Mouse (Mus musculus) C2C12 (cell line): ENCODE measurements around the gene Myef2. TPM values are rescaled to one million over a fixed set of nuclear protein-coding genes. Genes with fewer than 3 reads are reported as not detected.

Experiments
- H3K27me3 ChIP-seq: one replicate; pipeline ENCODE4 v1.6.1; 2011; ENCODE audit not compliant: control insufficient read depth, insufficient read depth, insufficient read length
- H3K36me3 ChIP-seq: one replicate; pipeline ENCODE4 v1.6.1; 2011; ENCODE audit not compliant: control insufficient read depth, insufficient read depth
- H3K4me3 ChIP-seq: one replicate; pipeline ENCODE4 v1.5.1; 2011; ENCODE audit warnings: mild to moderate bottlenecking, control low read depth; ENCODE audit not compliant: poor library complexity, insufficient read depth, severe bottlenecking
- H3K79me2 ChIP-seq: one replicate; pipeline ENCODE4 v1.6.1; 2011; ENCODE audit not compliant: control insufficient read depth, insufficient read depth
- H3K79me3 ChIP-seq: one replicate; pipeline ENCODE4 v1.6.1; 2011; ENCODE audit warnings: low read depth, control low read depth
- H3ac ChIP-seq: one replicate; pipeline ENCODE3; 2011; ENCODE audit warnings: low read depth; ENCODE audit not compliant: control insufficient read depth, insufficient read length
- CEBPB ChIP-seq: IDR thresholded peaks from one replicate; pipeline ENCODE4 v1.6.1; 2011; ENCODE audit warnings: low read depth, mild to moderate bottlenecking, control low read depth, moderate library complexity
- CTCF ChIP-seq: IDR thresholded peaks from one replicate; pipeline ENCODE4 v1.5.1; 2011; ENCODE audit not compliant: control insufficient read depth, insufficient read depth, insufficient read length
- FOSL1 ChIP-seq: IDR thresholded peaks from one replicate; pipeline ENCODE4 v1.8.0; 2011; ENCODE audit warnings: mild to moderate bottlenecking, low read length; ENCODE audit not compliant: poor library complexity, insufficient read depth, severe bottlenecking
- MAX ChIP-seq: IDR thresholded peaks from one replicate; pipeline ENCODE4 v1.6.1; 2011; ENCODE audit warnings: mild to moderate bottlenecking, control low read depth
- MYOD1 ChIP-seq: IDR thresholded peaks from one replicate; pipeline ENCODE4 v1.6.1; 2011; ENCODE audit warnings: low read depth; ENCODE audit not compliant: control insufficient read depth, insufficient read length
- MYOG ChIP-seq: IDR thresholded peaks from one replicate; pipeline ENCODE4 v1.6.1; 2011; ENCODE audit not compliant: control insufficient read depth, insufficient read length; ENCODE audit errors: extremely low read depth
- USF1 ChIP-seq: IDR thresholded peaks from one replicate; pipeline ENCODE4 v1.6.1; 2011; ENCODE audit warnings: low read depth, mild to moderate bottlenecking, control low read depth, moderate library complexity
- long read RNA-seq, 2 experiments: library from polyadenylated mRNA; unstranded; transcript quantifications; one replicate each; pipeline ENCODE4 v2.0.0; 2019 to 2020
- polyA plus RNA-seq: library from polyadenylated mRNA; unstranded; fragments of >200 nt; fragmentation: generic; extraction: Trizol; gene quantifications from one replicate; pipeline ENCODE4 v1.2.1, GENCODE M21; 2012; ENCODE audit warnings: missing spikeins

Gene Myef2
- 29.9 TPM for polyA plus RNA-seq
- long read RNA-seq, experiment 1, partial matches to known transcripts: 9 of 26 reads
- long read RNA-seq, experiment 1, other reads (novel, unspliced or antisense): 17 of 26 reads
- long read RNA-seq, experiment 2, partial matches to known transcripts: 156 of 495 reads
- long read RNA-seq, experiment 2, other reads (novel, unspliced or antisense): 339 of 495 reads

DNA sequence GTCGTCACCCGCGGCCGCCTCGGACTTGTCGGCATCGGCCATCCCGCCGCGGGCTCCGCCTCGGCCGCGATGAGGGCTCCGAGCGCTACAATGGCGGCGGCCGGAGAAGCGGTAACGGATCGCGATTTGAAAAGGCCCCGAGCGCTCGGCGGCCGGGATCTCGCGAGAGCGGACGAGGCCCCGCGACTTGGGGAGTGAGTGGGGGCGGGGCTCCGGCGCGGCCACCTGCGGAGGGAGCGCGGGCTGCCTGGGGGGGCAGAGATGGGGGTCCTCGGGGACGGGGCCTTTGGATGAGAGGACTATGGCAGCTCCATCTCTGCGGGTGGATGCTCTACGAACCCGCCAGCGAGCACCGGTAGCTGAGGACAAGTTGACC is at the start of gene Myef2:
Myef2 (minus strand) TSS at position 185 of the 376 bp plus-strand sequence.
- Histone ChIP-seq H3K36me3 (peaks cover 14% of the 10 kb centered on the region), H3K4me3 (peak within 1 kb of the TSS; percentile 80), H3K79me2 (peaks cover 50% of the 10 kb centered on the region), H3K27me3 (no peaks in the 10 kb centered on the region), H3ac (peak within 1 kb of the TSS; percentile 88), H3K79me3 (peaks cover 45% of the 10 kb centered on the region)
- TF ChIP-seq FOSL1 (no peak), USF1 (no peak), CTCF (no peak), MYOG (no peak), MAX (no peak), CEBPB (no peak), MYOD1 (no peak)

- no peak overlapping the region for H3K4me3 ChIP-seq
- H3K79me2 ChIP-seq: no peaks in the 10 kb centered on the region
- no peak overlapping the region for H3ac ChIP-seq
- no peaks in the 10 kb centered on the region for H3K79me3 ChIP-seq
- H3K36me3 ChIP-seq: no peaks in the 10 kb centered on the region
- TF ChIP-seq CEBPB: no peak
- TF ChIP-seq MYOG: no peak
- no peak for TF ChIP-seq FOSL1
- TF ChIP-seq MYOD1: no peak
- no peak for TF ChIP-seq MAX
- TF ChIP-seq USF1: no peak
- no peak for TF ChIP-seq CTCF
- H3K27me3 ChIP-seq: no peaks in the 10 kb centered on the region
Measured at GRCm38 (mm10) chr2:125162012-125162470, 38.6 kb upstream of the Myef2 start.

GRCm38 (mm10) chr2:125155504-125155903 is 32.0 kb upstream of the Myef2 start:
- no peaks in the 10 kb centered on the region for H3K79me2 ChIP-seq
- no peak overlapping the region for H3K4me3 ChIP-seq
- TF ChIP-seq FOSL1 (no peak), CTCF (no peak), CEBPB (no peak)
- H3ac ChIP-seq: no peak overlapping the region
- no peaks in the 10 kb centered on the region for H3K27me3 ChIP-seq
- H3K36me3 ChIP-seq: no peaks in the 10 kb centered on the region
- no peaks in the 10 kb centered on the region for H3K79me3 ChIP-seq

DNA sequence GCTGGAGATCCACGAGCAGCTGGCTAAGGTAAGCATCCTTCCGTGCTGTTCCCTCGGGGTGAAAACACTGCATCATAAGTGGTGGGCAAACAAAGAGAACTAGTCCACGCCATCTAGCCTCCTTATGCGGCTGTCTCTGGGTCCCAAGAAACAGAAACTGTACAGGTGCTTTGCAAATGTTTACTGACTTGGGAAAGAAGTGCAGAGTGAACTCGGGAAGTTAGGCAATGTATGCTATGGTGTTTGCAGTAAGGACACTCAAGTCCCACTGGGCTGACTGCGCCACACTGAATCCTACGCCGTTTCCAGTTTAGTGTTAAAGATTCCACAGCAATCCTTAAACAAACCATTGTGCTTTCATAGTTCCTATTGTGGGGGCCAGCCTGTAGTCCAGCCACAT is 30.8 kb upstream of the Myef2 start:
- TF ChIP-seq CEBPB: no peak
- no peak for TF ChIP-seq USF1
- no peak for TF ChIP-seq FOSL1
- no peak for TF ChIP-seq CTCF
- TF ChIP-seq MYOD1: no peak
- TF ChIP-seq MAX: no peak
- no peak for TF ChIP-seq MYOG
- Histone ChIP-seq H3K27me3 (no peaks in the 10 kb centered on the region), H3K79me2 (no peaks in the 10 kb centered on the region), H3K4me3 (no peak overlapping the region), H3K36me3 (no peaks in the 10 kb centered on the region), H3ac (no peak overlapping the region), H3K79me3 (no peaks in the 10 kb centered on the region)

GRCm38 (mm10) chr2:125152388-125152787 is 28.9 kb upstream of the Myef2 start, which contains the start of gene Slc12a1:
Slc12a1 (plus strand) TSS chr2:125152505.
- no peak within 1 kb of the TSS for H3K4me3 ChIP-seq

More at GRCm38 (mm10) chr2:125152388-125152787, 28.9 kb upstream of the Myef2 start, which contains the start of gene Slc12a1:
- H3K27me3 ChIP-seq: no peaks in the 10 kb centered on the region
- H3K36me3 ChIP-seq: no peaks in the 10 kb centered on the region
- no peak within 1 kb of the TSS for H3ac ChIP-seq
- TF ChIP-seq MAX: no peak
- no peak for TF ChIP-seq CTCF
- TF ChIP-seq MYOG: no peak
- no peak for TF ChIP-seq FOSL1
- TF ChIP-seq USF1: no peak
- TF ChIP-seq MYOD1: no peak
- no peak for TF ChIP-seq CEBPB
- no peaks in the 10 kb centered on the region for H3K79me2 ChIP-seq
- H3K79me3 ChIP-seq: no peaks in the 10 kb centered on the region
